Mouse (Mus musculus) liver, adult 2 months (tissue): ENCODE results near the gene Rngtt. TPM values are rescaled to one million over a fixed set of nuclear protein-coding genes. Genes with fewer than 3 reads are reported as not detected.
"Not testable (repeated sequence)": the region's sequence is repeated elsewhere in the genome, so short reads cannot be mapped to it uniquely, and the experiment has no call there.

Experiments used
- DNase-seq: peaks from one replicate; pipeline ENCODE4 v3.0.0-alpha.2; 2011; ENCODE audit warnings: low read depth, low spot score; ENCODE audit errors: extremely low read depth
- H3K27ac ChIP-seq: fragments of 200-500 bp; replicated peaks from 2 replicates; pipeline ENCODE4 v1.5.1; 2012; ENCODE audit warnings: low read depth, mild to moderate bottlenecking, control low read depth, inconsistent platforms, low read length; ENCODE audit not compliant: insufficient read depth
- H3K27me3 ChIP-seq: fragments of 200-500 bp; 2 replicates; pipeline ENCODE4 v1.6.1; 2012; ENCODE audit warnings: mild to moderate bottlenecking, moderate library complexity, low read length, inconsistent platforms; ENCODE audit not compliant: control insufficient read depth, insufficient read depth
- H3K36me3 ChIP-seq: fragments of 200-500 bp; 2 replicates; pipeline ENCODE4 v1.6.1; 2012; ENCODE audit warnings: low read length, inconsistent platforms; ENCODE audit not compliant: control insufficient read depth, insufficient read depth
- H3K4me1 ChIP-seq: fragments of 200-500 bp; 2 replicates; pipeline ENCODE4 v1.6.1; 2011; ENCODE audit warnings: low read length; ENCODE audit not compliant: control insufficient read depth, insufficient read depth
- H3K4me3 ChIP-seq: fragments of 200-500 bp; 2 replicates; pipeline ENCODE4 v1.5.1; 2011; ENCODE audit warnings: low read depth, mild to moderate bottlenecking, control low read depth, low read length, moderate library complexity; ENCODE audit not compliant: insufficient read depth
- H3K79me2 ChIP-seq: fragments of 200-500 bp; 2 replicates; pipeline ENCODE4 v1.6.1; 2012; ENCODE audit warnings: inconsistent platforms, mild to moderate bottlenecking, low read length, moderate library complexity; ENCODE audit not compliant: control insufficient read depth, insufficient read depth
- H3K9ac ChIP-seq: fragments of 200-500 bp; 2 replicates; pipeline ENCODE4 v1.6.1; 2012; ENCODE audit warnings: low read depth, mild to moderate bottlenecking, control low read depth, inconsistent platforms, low read length
- CTCF ChIP-seq: fragments of 200-500 bp; IDR thresholded peaks from 2 replicates; pipeline ENCODE4 v1.5.1; 2011; ENCODE audit warnings: low read depth, low read length, control low read depth
- POLR2A ChIP-seq: fragments of 200-500 bp; IDR thresholded peaks from 2 replicates; pipeline ENCODE4 v1.6.1; 2011; ENCODE audit warnings: low read length, control low read depth; ENCODE audit not compliant: insufficient read depth; ENCODE audit errors: extremely low read depth
- WGBS: fragments of 180-500 bp; shearing (Covaris S2); methylation state at CpG from one replicate; pipeline ENCODE4 v1.1.7; 2018; 5-methylcytosine and 5-hydroxymethylcytosine counted together
- polyA plus RNA-seq: library from polyadenylated mRNA; depleted of rRNA; stranded (reverse); fragments of >200 nt; gene quantifications from 2 replicates; pipeline ENCODE4 v1.2.3, GENCODE M21; 2012
- total RNA-seq: library from RNA; depleted of rRNA; stranded (reverse); fragments of >200 nt; gene quantifications from 2 replicates; pipeline ENCODE4 v1.2.3, GENCODE M21; 2014

Rngtt gene
- total and polyA plus RNA-seq, 2 experiments: 1.3 to 6.8 TPM

- Histone ChIP-seq H3K4me1 (no peaks in the 10 kb centered on the region), H3K27me3 (no peaks in the 10 kb centered on the region), H3K4me3 (no peak overlapping the region), H3K27ac (no peak overlapping the region), H3K79me2 (no peaks in the 10 kb centered on the region), H3K36me3 (no peaks in the 10 kb centered on the region), H3K9ac (no peak overlapping the region)
- no peak for DNase-seq
- TF ChIP-seq CTCF: no peak
- no peak for TF ChIP-seq POLR2A
- 97% methylated on average over 1 of the region's 1 CpGs for WGBS
Observed at GRCm38 (mm10) chr4:33303057-33303456, 7.1 kb upstream of the Rngtt start.

- TF ChIP-seq CTCF: no peak
- no peak for TF ChIP-seq POLR2A
- DNase-seq: no peak
- Histone ChIP-seq H3K27ac (no peak overlapping the region), H3K36me3 (no peaks in the 10 kb centered on the region), H3K4me1 (no peaks in the 10 kb centered on the region; the same call in 1 of the 2 replicates), H3K79me2 (0 out of 2 replicates have a peak, but pooled peaks cover 8% of the 10 kb centered on the region), H3K27me3 (no peaks in the 10 kb centered on the region), H3K4me3 (no peak overlapping the region), H3K9ac (no peak overlapping the region)
- 84% methylated on average over 4 of the region's 4 CpGs for WGBS
Observed at GRCm38 (mm10) chr4:33307146-33307545, 3.0 kb upstream of the Rngtt start.

- DNase-seq: peak; percentile 15
- Histone ChIP-seq H3K27ac (peak overlapping the region; percentile 29), H3K4me3 (peak overlapping the region; percentile 100), H3K4me1 (no peaks in the 10 kb centered on the region; the same call in 1 of the 2 replicates), H3K79me2 (peaks cover 19% of the 10 kb centered on the region; the same call in 1 of the 2 replicates), H3K36me3 (no peaks in the 10 kb centered on the region), H3K27me3 (no peaks in the 10 kb centered on the region), H3K9ac (peak overlapping the region; percentile 90)
- TF ChIP-seq POLR2A: no peak
- TF ChIP-seq CTCF: no peak
- 10% methylated on average over 12 of the region's 12 CpGs for WGBS
Observed at GRCm38 (mm10) chr4:33310840-33311437, 828 bp downstream of the Rngtt start.

GRCm38 (mm10) chr4:33314150-33314549, 4.0 kb downstream of the Rngtt start:
- 98% methylated on average over 7 of the region's 8 CpGs for WGBS
- not testable (repeated sequence) for H3K4me3 ChIP-seq

GRCm38 (mm10) chr4:33315840-33316239, 5.7 kb downstream of the Rngtt start:
- 73% methylated on average over 5 of the region's 5 CpGs for WGBS
- no peak for TF ChIP-seq POLR2A
- Histone ChIP-seq H3K79me2 (peaks cover 16% of the 10 kb centered on the region; the same call in 1 of the 2 replicates), H3K27ac (no peak overlapping the region), H3K36me3 (no peaks in the 10 kb centered on the region; the same call in none of the 2 replicates), H3K9ac (no peak overlapping the region), H3K4me1 (no peaks in the 10 kb centered on the region; the same call in 1 of the 2 replicates), H3K27me3 (no peaks in the 10 kb centered on the region), H3K4me3 (no peak overlapping the region)
- no peak for DNase-seq

More at GRCm38 (mm10) chr4:33314150-33314549, 4.0 kb downstream of the Rngtt start:
- H3K27me3 ChIP-seq, H3K9ac ChIP-seq, H3K4me1 ChIP-seq, H3K36me3 ChIP-seq, DNase-seq, H3K27ac ChIP-seq: not testable (repeated sequence)
- peaks cover 19% of the 10 kb centered on the region; the same call in 1 of the 2 replicates for H3K79me2 ChIP-seq

GRCm38 (mm10) chr4:33331147-33331546, 21.0 kb downstream of the Rngtt start:
- 92% methylated on average over 4 of the region's 4 CpGs for WGBS

More at GRCm38 (mm10) chr4:33331147-33331546, 21.0 kb downstream of the Rngtt start:
- Histone ChIP-seq H3K9ac (no peak overlapping the region), H3K79me2 (no peaks in the 10 kb centered on the region), H3K4me1 (no peaks in the 10 kb centered on the region), H3K27ac (no peak overlapping the region), H3K36me3 (peaks cover 21% of the 10 kb centered on the region), H3K27me3 (no peaks in the 10 kb centered on the region), H3K4me3 (no peak overlapping the region)
- DNase-seq: no peak
- TF ChIP-seq CTCF: no peak
- TF ChIP-seq POLR2A: no peak
